Mouse (Mus musculus) gastrocnemius, adult 2 months (tissue): ENCODE results near the gene Ly6g6f. TPM values are rescaled to one million over a fixed set of nuclear protein-coding genes. Genes with fewer than 3 reads are reported as not detected.
A peak's percentile ranks its signal among the peaks of the same experiment; 100 is the strongest.

ENCODE experiments used
- DNase-seq: peaks from one replicate; pipeline ENCODE4 v3.0.0; 2022
- H3K27ac ChIP-seq: fragments of 200-600 bp; 2 replicates; pipeline ENCODE4 v1.8.1; 2022; ENCODE audit warnings: mild to moderate bottlenecking
- H3K4me3 ChIP-seq: fragments of 200-600 bp; 2 replicates; pipeline ENCODE4 v1.8.1; 2022; ENCODE audit warnings: mild to moderate bottlenecking, moderate library complexity
- CTCF ChIP-seq: fragments of 200-600 bp; IDR thresholded peaks from 2 replicates; pipeline ENCODE4 v1.8.1; 2022; ENCODE audit warnings: antibody characterized with exemption, mild to moderate bottlenecking, moderate library complexity
- intact Hi-C: fragments of 180-260 bp; cut with DNase I; formaldehyde crosslinking; loops from one replicate; pipeline ENCODE4 v1.15.1; 2025
- total RNA-seq, 2 experiments: library from RNA; stranded (reverse); gene quantifications; 2 replicates each; pipeline ENCODE4 v1.2.3; 2021

The Ly6g6f gene
- total RNA-seq, 2 experiments from 2014 or later = not detected

DNA sequence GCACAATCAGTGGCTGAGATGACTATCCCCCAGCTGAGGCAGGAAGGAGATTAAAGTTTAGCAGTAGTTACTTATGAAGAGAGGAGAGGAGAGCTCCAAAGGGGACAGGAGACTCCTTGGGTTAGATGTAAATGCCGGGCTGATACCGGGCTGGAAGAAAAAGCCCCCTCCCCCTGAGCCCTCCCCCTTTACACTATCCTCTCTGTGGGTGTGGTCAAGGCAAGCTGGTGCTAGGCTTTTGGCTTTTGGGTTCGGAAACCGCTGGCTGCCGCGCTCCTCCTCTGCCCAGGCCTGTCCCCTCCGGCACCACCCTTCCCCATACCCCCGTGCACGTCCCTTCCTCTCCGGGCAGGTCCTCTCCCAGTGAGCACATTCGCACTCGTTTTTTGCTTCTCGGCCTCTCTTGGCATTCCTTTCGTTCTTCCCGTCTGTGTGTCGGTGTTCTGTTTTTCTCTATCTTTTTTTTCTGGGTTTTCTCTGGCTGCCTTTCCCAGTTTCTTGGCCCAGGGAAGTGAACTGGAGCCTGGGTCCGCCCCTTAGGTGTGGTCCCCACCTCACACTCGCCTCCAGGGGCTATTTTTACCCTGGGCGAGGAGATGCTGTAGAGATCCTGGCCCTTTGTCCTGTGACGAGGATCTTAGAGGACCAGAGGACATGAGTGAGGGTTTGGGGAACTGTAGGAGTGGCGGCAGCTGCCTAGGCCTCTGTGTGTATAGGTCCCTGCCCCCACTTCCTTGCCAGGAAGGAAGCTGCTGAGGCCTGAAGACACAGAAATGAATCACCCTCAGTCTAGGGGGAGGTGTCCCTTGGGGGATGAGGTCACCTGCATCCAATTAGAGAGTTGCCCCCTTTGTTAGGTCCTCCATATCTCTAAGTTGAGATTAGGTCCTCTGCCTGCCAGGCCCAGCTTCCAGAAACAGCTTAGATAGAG lies 34.0 kb downstream of the Ly6g6f start:
- no peak for TF ChIP-seq CTCF
- peak overlapping the region; percentile 82 for H3K4me3 ChIP-seq
- DNase-seq = peak; percentile 69
- peak overlapping the region; percentile 91 for H3K27ac ChIP-seq
- intact Hi-C loops = no loop called here

DNA sequence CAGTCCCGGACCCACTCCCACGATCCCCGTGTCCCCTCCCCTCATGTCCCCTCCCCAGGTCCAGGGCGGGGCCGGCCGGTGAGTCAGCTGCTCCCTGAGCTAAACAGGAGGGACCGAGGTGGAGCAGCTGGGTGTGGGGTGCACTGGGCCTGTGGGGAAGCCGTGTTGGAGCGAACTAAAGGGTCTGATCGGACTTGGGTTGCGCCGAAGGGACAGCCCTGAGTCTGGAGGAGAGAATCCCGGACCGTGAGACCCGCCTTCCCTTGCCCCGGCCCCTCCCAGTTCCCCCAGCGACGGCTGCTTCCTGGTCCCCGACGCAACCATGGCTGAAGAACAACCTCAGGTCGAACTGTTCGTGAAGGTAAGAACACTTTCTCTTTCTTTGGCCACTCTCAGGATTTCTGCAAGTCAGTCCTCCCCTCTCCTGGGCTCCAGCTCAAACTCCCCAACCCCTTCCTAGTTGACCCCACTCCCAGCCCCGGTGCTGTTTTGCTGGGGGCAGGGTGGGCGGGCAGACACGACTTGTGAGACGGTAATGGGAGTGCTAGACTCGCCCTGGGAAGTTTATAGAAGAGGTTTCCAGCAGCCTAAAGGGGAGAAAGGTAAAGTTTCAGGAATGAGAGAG lies 35.2 kb downstream of the Ly6g6f start:
- DNase-seq = peak; percentile 82
- H3K27ac ChIP-seq = peak overlapping the region; percentile 91
- intact Hi-C loops = no loop called here
- TF ChIP-seq CTCF = no peak
- peak overlapping the region; percentile 82 for H3K4me3 ChIP-seq

GRCm38 (mm10) chr17:35049561-35050016 lies 35.8 kb downstream of the Ly6g6f start, which contains the start of gene Clic1:
Gene Clic1 (plus strand): TSS chr17:35049966.
- intact Hi-C loops = no loop called here
- peak within 1 kb of the TSS; percentile 82 for H3K4me3 ChIP-seq
- H3K27ac ChIP-seq = peak within 1 kb of the TSS; percentile 91
- DNase-seq = peak; percentile 61
- peak; percentile 13; the same call in 1 of the 2 replicates for TF ChIP-seq CTCF

- no peak overlapping the region for H3K4me3 ChIP-seq
- H3K27ac ChIP-seq = peak overlapping the region; percentile 91
- intact Hi-C loops = no loop called here
- no peak for DNase-seq
- TF ChIP-seq CTCF = no peak
These were observed 36.4 kb downstream of the Ly6g6f start for GRCm38 (mm10) chr17:35048932-35049440.

- no peak for DNase-seq
- Histone ChIP-seq H3K4me3 (peak overlapping the region; percentile 47), H3K27ac (peak overlapping the region; percentile 91)
- TF ChIP-seq CTCF = no peak
- intact Hi-C loops = no loop called here
These were observed 37.1 kb downstream of the Ly6g6f start for GRCm38 (mm10) chr17:35048149-35048931.

- Histone ChIP-seq H3K27ac (peak overlapping the region; percentile 91), H3K4me3 (peak overlapping the region; percentile 47)
- TF ChIP-seq CTCF = no peak
- no peak for DNase-seq
- intact Hi-C loops = no loop called here
These were observed 37.7 kb downstream of the Ly6g6f start for GRCm38 (mm10) chr17:35047688-35048087.

DNA sequence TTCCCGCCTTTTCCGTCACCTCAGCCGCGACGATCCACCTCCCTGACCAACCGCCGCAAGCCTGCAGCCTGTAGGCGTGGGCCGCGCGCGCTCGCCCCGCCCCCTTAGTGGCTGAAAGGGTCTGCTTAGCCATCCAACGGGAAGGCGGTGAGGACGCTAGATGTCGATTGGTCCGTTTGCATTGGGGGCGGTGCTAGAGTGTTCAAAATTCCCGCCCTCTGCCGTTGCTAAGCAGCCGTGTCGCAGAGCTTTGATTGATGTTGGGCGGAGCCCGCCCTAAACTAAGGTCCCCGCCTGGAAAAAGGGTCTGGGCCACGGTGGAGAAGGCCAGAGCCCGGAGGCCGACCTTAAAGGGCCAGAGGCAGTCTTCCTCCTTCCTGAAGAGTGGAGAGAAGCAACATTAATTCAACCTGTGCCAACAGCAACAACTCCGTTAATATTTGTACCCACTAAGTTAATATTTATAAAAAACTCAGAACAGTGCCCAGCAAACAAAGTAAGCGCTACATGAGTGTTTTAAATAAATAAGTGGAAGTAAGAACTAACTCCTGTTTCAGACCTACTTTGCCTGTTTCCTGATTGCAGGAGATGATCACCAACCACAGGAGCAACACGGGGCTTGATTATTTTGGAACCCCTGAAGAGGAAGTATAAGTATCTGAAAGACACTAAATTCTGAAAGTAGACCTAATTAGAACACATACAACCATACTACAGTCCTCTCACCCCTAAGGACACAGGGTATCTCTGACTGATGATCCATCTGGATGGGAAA lies 38.5 kb downstream of the Ly6g6f start, which contains the start of gene Msh5:
Gene Msh5 (minus strand): TSS at position 65 of the 775 bp plus-strand sequence.
- intact Hi-C loops = no loop called here
- H3K4me3 ChIP-seq = peak within 1 kb of the TSS; percentile 77
- no peak for TF ChIP-seq CTCF
- H3K27ac ChIP-seq = peak within 1 kb of the TSS; percentile 91
- DNase-seq = peak; percentile 97

GRCm38 (mm10) chr17:35045807-35046680 lies 39.4 kb downstream of the Ly6g6f start:
- peak overlapping the region; percentile 66 for H3K27ac ChIP-seq
- no peak for DNase-seq
- no peak for TF ChIP-seq CTCF
- H3K4me3 ChIP-seq = peak overlapping the region; percentile 77
- intact Hi-C loops = no loop called here

GRCm38 (mm10) chr17:35044904-35045806 lies 40.3 kb downstream of the Ly6g6f start:
- TF ChIP-seq CTCF = no peak
- intact Hi-C loops = no loop called here
- Histone ChIP-seq H3K4me3 (no peak overlapping the region), H3K27ac (no peak overlapping the region)
- no peak for DNase-seq

- TF ChIP-seq CTCF = no peak
- H3K4me3 ChIP-seq = no peak overlapping the region
- H3K27ac ChIP-seq = no peak overlapping the region
These were observed 41.6 kb downstream of the Ly6g6f start for GRCm38 (mm10) chr17:35043794-35044193.

More at GRCm38 (mm10) chr17:35043794-35044193, 41.6 kb downstream of the Ly6g6f start:
- intact Hi-C loops = no loop called here
- DNase-seq = no peak
